Mouse (Mus musculus): Measurements from ENCODE around the gene Mrpl2. TPM values are rescaled to one million over a fixed set of nuclear protein-coding genes. Genes with fewer than 3 reads are reported as not detected.

Mrpl2 gene
- polyA plus RNA-seq, 1 experiment from 2014 or later, result 94.8 TPM

GRCm38 (mm10) chr17:46699245-46699644 is 53.2 kb downstream of the Mrpl2 start:
- no peaks in the 10 kb centered on the region for H3K36me3 ChIP-seq (ENCODE audit: control insufficient read depth, insufficient read depth, low read length)
- 87% methylated on average over 5 of the region's 5 CpGs for WGBS
- H3K9me3 ChIP-seq (ENCODE audit: control insufficient read depth, low read length), result no peaks in the 10 kb centered on the region
- H3K9ac ChIP-seq (ENCODE audit: low read depth, low read length), result no peak overlapping the region
- H3K27me3 ChIP-seq (ENCODE audit: control insufficient read depth, insufficient read depth, low read length), result no peaks in the 10 kb centered on the region
- ATAC-seq (ENCODE audit: low FRiP score), result no peak
- no peak overlapping the region for H3K4me2 ChIP-seq (replicated peaks; ENCODE audit: low read depth, low read length)
- DNase-seq (ENCODE audit: low spot score), result no peak
- H3K4me3 ChIP-seq (ENCODE audit: low read depth, low read length), result no peak overlapping the region
- H3K27ac ChIP-seq (ENCODE audit: low read depth, low read length), result no peak overlapping the region
- 0 out of 2 replicates have a peak, but pooled peaks cover 4% of the 10 kb centered on the region for H3K4me1 ChIP-seq (replicated peaks; ENCODE audit: control insufficient read depth, insufficient read depth, low read length)

Other genes with a start within 250 kb of the Mrpl2 start
- gene Crip3, start 217.3 kb upstream of the Mrpl2 start, polyA plus RNA-seq (2014; fragmentation: Nextera tagmentation; extraction: Ambion mirVana), result 0.74 and 0.86 TPM in 2 replicates
- not detected in 2 replicates for gene Slc22a7, start 207.8 kb upstream of the Mrpl2 start, polyA plus RNA-seq (2014; fragmentation: Nextera tagmentation; extraction: Ambion mirVana)
- gene Ttbk1, start 158.6 kb upstream of the Mrpl2 start, polyA plus RNA-seq (2014; fragmentation: Nextera tagmentation; extraction: Ambion mirVana), result 2.3 and 2.4 TPM in 2 replicates
- 59.7 and 64.7 TPM in 2 replicates for gene Dnph1, start 149.5 kb upstream of the Mrpl2 start, polyA plus RNA-seq (2014; fragmentation: Nextera tagmentation; extraction: Ambion mirVana)
- 4.7 and 4.8 TPM in 2 replicates for gene Cul9, start 99.8 kb upstream of the Mrpl2 start, polyA plus RNA-seq (2014; fragmentation: Nextera tagmentation; extraction: Ambion mirVana)
- 5.1 and 8.2 TPM in 2 replicates for gene Srf, start 90.1 kb upstream of the Mrpl2 start, polyA plus RNA-seq (2014; fragmentation: Nextera tagmentation; extraction: Ambion mirVana)
- gene Ptk7, start 16.7 kb upstream of the Mrpl2 start, polyA plus RNA-seq (2014; fragmentation: Nextera tagmentation; extraction: Ambion mirVana), result 16.0 and 21.5 TPM in 2 replicates
- 22.7 and 29.8 TPM in 2 replicates for gene Klc4, start 207 bp upstream of the Mrpl2 start, polyA plus RNA-seq (2014; fragmentation: Nextera tagmentation; extraction: Ambion mirVana)
- gene Cul7, start 4.1 kb downstream of the Mrpl2 start, polyA plus RNA-seq (2014; fragmentation: Nextera tagmentation; extraction: Ambion mirVana), result 25.9 and 30.5 TPM in 2 replicates
- gene Rrp36, start 28.1 kb downstream of the Mrpl2 start, polyA plus RNA-seq (2014; fragmentation: Nextera tagmentation; extraction: Ambion mirVana), result 57.9 and 58.4 TPM in 2 replicates
- gene Mea1, start 32.6 kb downstream of the Mrpl2 start, polyA plus RNA-seq (2014; fragmentation: Nextera tagmentation; extraction: Ambion mirVana), result 192 and 201 TPM in 2 replicates
- 101 and 122 TPM in 2 replicates for gene Klhdc3, start 34.7 kb downstream of the Mrpl2 start, polyA plus RNA-seq (2014; fragmentation: Nextera tagmentation; extraction: Ambion mirVana)
- gene Ppp2r5d, start 58.9 kb downstream of the Mrpl2 start, polyA plus RNA-seq (2014; fragmentation: Nextera tagmentation; extraction: Ambion mirVana), result 89.4 and 103 TPM in 2 replicates
- 12.5 and 14.6 TPM in 2 replicates for gene Pex6, start 65.2 kb downstream of the Mrpl2 start, polyA plus RNA-seq (2014; fragmentation: Nextera tagmentation; extraction: Ambion mirVana)
- gene Gnmt, start 82.9 kb downstream of the Mrpl2 start, polyA plus RNA-seq (2014; fragmentation: Nextera tagmentation; extraction: Ambion mirVana), result 0.40 and 0.48 TPM in 2 replicates
- 53.4 and 53.9 TPM in 2 replicates for gene Cnpy3, start 106.0 kb downstream of the Mrpl2 start, polyA plus RNA-seq (2014; fragmentation: Nextera tagmentation; extraction: Ambion mirVana)
- gene Ptcra, start 117.5 kb downstream of the Mrpl2 start, polyA plus RNA-seq (2014; fragmentation: Nextera tagmentation; extraction: Ambion mirVana), result 0.34 and 0.53 TPM in 2 replicates
- gene 2310039H08Rik, start 126.4 kb downstream of the Mrpl2 start, polyA plus RNA-seq (2014; fragmentation: Nextera tagmentation; extraction: Ambion mirVana), result 48.4 and 49.2 TPM in 2 replicates
- 149 and 155 TPM in 2 replicates for gene Rpl7l1, start 136.4 kb downstream of the Mrpl2 start, polyA plus RNA-seq (2014; fragmentation: Nextera tagmentation; extraction: Ambion mirVana)
- 5.5 and 7.1 TPM in 2 replicates for gene Bicral, start 212.3 kb downstream of the Mrpl2 start, polyA plus RNA-seq (2014; fragmentation: Nextera tagmentation; extraction: Ambion mirVana)
- 74.1 and 84.3 TPM in 2 replicates for gene Tbcc, start 244.5 kb downstream of the Mrpl2 start, polyA plus RNA-seq (2014; fragmentation: Nextera tagmentation; extraction: Ambion mirVana)

Data from hindbrain, embryonic 11.5 days (tissue).